Mouse (Mus musculus): ENCODE measurements around the gene Olfr1135.

Gene Olfr1135

GRCm38 (mm10) chr2:87673564-87673963, at the start of gene Olfr1135:
Olfr1135 (minus strand) TSS chr2:87673664.
- no peak for DNase-seq (ENCODE audit: low spot score)

GRCm38 (mm10) chr2:87713079-87713478, 39.6 kb upstream of the Olfr1135 start, which contains the start of gene Olfr1137:
Olfr1137 (minus strand) TSS chr2:87713179.
- no peak for DNase-seq (ENCODE audit: low spot score)

- DNase-seq (ENCODE audit: low spot score), result no peak
These were observed 20.4 kb upstream of the Olfr1135 start, which contains the start of gene Olfr1136 for GRCm38 (mm10) chr2:87693847-87694246. Olfr1136 (minus strand) TSS chr2:87693947.

GRCm38 (mm10) chr2:87658360-87658759, 15.1 kb downstream of the Olfr1135 start, which contains the start of gene Olfr1134:
Olfr1134 (minus strand) TSS chr2:87658460.
- no peak for DNase-seq (ENCODE audit: low spot score)

- no peak for DNase-seq (ENCODE audit: low spot score)
These were observed 26.2 kb downstream of the Olfr1135 start, which contains the start of gene Olfr1133 for GRCm38 (mm10) chr2:87647274-87647673. Olfr1133 (minus strand) TSS chr2:87647374.

- no peak for DNase-seq (ENCODE audit: low spot score)
These were observed 31.0 kb downstream of the Olfr1135 start for GRCm38 (mm10) chr2:87642441-87642840.

- no peak for DNase-seq (ENCODE audit: low spot score)
These were observed 36.0 kb downstream of the Olfr1135 start, which contains the start of gene Olfr1132 for GRCm38 (mm10) chr2:87637435-87637834. Olfr1132 (minus strand) TSS chr2:87637535.

GRCm38 (mm10) chr2:87626804-87627203, 46.7 kb downstream of the Olfr1135 start, which contains the start of gene Olfr1131:
Olfr1131 (plus strand) TSS chr2:87627104.
- DNase-seq (ENCODE audit: low spot score), result no peak
